Mouse (Mus musculus) left cerebral cortex, adult 11 months (tissue): Measurements from ENCODE around the gene Insc.
A peak's percentile ranks its signal among the peaks of the same experiment; 100 is the strongest.
"Not testable (repeated sequence)": the region's sequence is repeated elsewhere in the genome, so short reads cannot be mapped to it uniquely, and the experiment has no call there.

Source experiments
- DNase-seq: peaks from one replicate; pipeline ENCODE4 v3.0.0; 2022; ENCODE audit warnings: low spot score

Insc gene

DNA sequence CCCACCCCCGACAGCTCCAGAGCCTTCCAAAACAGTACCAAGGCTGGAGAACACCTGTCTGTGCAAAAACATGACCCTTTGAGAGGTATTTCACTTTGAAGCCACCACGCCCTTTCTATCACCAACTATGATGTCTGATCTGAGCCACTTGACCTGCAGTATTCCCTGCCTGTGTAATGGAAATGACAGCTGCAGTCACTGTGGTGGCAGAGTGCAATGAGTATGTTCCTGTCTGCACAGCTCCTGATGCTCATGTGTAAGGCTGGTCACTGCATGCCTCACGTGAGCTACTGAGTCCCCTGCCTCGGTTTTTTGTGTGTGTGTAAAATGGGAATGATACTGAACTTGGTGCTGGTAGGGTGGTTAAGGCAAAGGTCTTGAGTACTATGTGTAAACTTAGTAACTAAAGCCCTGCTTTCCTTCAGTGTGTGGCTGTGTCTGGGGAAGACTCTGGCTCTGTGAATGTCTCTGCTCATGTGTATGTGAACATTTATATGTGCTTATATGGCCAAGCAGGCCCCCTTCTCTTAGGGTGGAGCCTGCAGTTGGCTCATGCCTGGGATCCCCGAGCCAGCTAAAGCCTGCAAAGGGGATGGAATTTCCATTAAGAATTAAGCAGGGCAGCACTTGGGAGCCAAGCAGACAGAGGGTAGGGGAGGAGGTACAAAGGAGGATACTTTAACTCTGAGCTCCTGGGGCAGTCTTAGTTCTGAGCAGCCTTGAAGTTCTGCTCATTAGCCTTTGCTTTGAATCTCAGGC is at the start of gene Insc:
Gene Insc, plus strand, starts transcription at position 673 of the 759 bp plus-strand sequence.
- no peak for DNase-seq

DNA sequence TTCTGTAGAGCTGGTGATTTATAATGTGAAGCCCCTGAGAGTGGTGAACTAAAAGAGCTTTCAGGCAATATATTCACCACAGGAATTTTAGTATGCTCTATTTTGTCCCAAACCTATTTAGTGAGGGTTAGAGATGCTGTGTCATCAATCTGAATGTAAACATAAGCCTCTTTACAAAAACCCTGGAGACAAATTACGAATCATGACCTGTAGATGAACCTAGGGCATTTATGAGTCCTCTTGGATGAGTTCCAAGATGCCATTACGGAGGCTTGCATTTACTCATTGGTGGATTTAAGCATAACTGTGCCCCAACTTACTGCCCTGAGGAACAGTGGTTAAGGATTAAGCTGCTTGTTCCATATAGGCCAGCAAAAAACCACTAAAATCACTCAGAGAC is 42.6 kb upstream of the Insc start:
- DNase-seq, result no peak

DNA sequence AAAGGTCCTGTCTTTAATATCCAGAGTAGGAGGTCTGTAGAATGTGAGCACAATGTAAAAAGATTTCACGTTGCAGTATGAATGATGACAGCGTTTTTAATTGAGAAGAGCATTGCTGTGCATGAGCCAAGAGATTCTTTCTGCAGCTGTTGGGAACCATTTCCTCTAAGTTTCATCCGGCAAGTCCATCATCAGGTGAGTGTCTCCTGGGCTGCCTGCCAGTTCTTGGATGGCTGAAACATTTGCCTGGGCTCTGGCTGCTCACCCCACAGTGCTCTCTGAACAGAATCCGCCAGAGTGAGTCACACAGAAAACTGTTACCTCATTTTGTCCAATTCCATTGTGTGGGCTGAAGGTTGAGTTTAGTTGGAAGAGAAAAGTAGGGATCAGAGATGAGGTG is 36.8 kb upstream of the Insc start:
- DNase-seq, result no peak

DNA sequence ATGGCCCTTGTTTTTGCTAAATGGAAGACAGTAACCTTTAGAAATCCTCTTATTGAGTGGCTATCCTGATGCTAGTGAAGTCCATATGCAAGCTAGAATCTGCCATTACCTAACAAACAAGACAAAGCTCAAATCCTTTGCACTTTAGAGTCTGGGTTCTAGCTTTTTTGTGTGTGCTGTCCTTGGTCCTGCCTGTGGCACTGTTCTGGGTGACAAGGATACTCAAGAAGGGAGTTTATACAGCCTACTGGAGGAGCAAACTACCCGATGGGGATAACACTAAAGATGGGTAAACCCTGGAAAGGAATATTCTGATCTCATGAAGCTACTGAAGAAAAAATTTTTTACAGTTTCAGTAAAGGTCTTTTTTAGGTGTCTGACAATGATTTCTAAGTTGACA is 36.1 kb upstream of the Insc start:
- DNase-seq, result no peak

DNA sequence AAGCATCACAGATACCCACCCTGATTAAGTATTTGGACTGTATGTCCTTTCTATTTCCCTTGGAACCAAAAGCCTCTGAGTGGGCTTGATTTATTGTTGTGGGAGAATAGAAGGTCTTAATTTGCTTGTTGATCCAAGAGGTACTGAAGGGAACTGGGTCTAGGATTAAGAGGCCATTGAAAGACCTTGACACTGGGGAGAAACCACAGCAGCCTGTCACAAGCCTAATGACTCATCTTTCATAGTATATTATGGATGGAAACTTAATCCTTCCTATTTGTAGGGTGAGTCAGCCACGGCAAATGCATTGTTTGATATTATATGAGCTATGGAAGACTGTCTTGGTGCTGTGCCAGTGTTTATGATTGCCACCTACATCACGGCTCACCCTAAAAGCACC is 33.1 kb upstream of the Insc start:
- DNase-seq, result no peak

DNA sequence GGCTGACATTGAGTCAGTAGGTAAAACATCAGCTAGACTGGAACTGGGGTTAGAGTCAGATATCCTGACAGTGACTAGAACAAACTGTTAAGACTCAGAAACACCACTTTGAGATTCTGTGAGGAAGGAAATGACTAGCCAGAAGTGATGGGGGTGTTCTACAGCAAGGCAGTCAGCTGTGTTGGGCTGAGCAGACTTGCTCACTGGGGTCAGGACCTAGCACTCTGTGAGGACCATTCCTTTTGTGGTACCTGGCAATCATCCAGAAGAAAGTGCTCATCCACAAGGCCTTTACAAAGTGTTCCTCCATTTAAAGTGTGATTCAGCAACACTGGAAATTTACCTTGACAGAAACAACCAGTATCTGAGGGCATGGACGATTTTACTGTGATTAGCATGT is 31.0 kb upstream of the Insc start:
- DNase-seq, result no peak

DNA sequence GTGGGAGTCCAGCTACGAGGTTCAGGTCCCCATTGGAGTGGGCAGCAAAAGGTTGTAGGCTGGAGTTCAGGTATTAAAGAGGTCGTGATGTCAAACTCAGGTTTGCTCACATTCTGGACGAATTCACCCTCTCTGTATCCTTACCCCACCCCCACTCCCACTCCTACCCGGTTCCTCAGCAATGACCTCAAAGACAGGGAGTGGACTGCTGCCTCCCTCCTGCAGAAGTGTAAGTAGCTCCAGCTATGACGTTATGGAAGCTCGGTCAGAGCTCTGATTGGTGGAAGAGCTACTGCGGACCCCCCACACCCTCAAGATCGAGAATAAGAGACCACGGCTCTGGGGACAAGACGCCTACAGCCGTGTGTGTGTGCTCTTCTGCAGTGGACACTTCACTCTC is 25.2 kb upstream of the Insc start, which contains the start of gene Calcb:
Gene Calcb, plus strand, starts transcription at position 344 of the 400 bp plus-strand sequence.
- no peak for DNase-seq

DNA sequence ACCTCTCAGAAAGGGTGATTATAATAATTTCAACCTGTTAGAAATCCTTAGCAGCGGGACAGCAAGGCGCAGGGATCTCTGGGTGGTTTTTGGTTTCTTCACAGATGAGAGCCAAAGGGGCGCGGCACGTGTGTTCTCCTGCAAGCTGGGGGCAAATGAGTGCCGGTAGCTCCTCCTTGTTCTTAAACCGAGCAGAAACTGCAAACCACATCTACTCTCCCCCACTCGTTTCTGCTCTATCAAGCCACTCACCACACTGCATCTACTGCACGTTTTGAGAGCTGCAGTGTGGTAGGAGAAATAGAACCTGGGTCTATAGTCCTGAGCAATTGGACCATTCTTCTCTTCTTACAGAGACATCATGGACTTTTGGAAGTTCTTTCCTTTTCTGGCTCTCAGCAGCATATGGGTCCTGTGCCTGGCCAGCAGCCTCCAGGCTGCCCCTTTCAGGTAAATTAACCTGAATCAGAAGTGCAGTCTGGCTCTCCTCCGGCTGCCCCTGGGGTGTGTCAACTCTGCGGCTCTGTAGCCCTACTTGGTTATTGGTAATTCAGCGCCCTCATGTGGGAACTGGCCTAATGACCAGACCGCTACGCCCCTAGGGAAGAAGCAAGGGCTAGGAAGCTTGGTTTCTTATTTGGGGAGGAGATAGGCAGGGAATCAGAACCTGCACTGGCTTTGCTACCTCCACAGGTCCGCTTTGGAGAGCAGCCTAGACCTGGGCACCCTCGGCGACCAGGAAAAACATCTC is 23.9 kb upstream of the Insc start:
- no peak for DNase-seq

DNA sequence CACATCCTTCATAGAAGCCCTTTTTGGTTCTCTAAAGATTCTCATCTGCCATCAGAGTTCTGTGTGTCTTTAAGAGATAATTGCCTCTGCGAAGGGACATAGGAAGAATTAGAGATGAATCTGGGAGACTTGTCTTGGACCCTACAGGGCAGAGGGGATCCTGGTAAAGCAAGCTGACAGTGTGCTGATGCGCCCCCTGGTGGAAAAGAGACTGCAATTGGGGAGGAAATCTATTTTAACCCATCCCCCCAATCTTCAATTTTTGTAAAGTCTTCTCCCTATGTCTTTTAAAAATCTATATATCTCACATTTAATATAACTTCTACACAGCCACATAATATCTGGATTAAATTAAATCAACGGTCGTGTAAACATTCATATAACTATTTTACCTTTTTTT is 13.8 kb upstream of the Insc start:
- not testable (repeated sequence) for DNase-seq

DNA sequence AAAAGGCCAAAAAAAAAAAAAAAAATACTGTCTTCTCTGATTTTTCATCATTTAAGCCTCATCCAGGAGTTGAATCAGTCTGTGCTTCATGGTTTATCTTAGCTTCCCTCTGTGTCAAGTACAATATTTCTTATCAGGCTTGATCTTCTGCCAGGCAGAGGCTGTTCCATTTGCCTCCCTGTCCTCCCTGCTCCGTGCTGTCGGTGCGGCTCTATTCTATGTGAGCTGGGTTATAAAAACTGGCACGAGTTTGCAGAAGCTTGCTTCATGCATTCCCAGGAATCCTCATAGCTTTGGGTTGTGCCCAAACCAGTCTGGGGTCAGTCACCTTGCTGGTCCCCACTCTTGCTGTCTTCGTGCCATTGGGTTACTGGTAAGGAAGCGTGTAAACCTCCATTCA is 12.3 kb upstream of the Insc start:
- DNase-seq, result no peak

DNA sequence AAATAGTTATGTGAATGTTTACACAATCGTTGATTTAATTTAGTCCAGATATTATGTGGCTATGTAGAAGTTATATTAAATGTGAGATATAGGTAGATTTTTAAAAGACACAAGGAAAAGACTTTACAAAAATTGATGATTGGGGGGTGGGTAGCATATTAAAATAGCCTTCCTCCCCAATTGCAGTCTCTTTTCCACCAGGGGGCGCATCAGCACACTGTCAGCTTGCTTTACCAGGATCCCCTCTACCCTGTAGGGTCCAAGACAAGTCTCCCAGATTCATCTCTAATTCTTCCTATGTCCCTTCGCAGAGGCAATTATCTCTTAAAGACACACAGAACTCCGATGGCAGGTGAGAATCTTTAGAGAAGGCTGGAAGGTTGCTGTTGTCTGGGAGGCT is 11.8 kb upstream of the Insc start:
- DNase-seq, result not testable (repeated sequence)

DNA sequence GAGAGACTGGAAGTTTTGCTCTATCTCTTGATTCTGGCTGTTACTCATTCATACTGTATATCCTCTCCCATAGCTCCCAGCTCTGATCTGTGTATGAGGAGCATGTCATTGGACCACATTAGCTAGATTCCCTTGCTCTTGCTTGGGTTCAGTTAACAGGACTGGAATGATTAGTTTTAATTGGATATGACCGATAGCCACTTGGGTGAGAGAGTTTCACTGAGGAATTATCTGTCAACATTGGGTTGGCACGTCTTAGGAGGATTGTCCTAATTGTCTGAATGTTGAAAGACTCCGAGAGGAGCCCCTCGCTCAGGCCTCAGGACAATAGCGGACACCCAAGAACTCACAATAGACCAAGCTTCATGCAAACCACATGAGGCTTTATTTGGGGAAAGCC is 7.2 kb upstream of the Insc start:
- no peak for DNase-seq

DNA sequence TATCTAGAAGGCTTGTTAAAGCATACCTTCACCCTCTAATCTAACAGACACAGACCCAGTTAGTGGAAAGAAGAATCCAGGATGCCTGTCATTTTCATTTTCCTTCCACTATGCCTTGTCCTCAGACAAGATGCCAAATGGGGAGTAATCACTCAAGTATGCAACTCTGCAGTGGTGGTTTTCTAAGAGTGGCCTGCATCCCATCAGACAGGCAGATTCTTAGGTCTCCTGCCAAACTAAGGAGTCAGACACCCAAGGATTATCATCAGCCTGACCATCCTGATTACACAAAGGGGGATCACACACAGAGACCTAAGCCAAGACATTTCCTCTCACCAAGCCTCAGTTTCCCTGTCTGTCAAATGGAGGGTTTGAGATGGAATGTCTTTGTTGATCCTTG is 5.3 kb upstream of the Insc start:
- DNase-seq, result no peak

DNA sequence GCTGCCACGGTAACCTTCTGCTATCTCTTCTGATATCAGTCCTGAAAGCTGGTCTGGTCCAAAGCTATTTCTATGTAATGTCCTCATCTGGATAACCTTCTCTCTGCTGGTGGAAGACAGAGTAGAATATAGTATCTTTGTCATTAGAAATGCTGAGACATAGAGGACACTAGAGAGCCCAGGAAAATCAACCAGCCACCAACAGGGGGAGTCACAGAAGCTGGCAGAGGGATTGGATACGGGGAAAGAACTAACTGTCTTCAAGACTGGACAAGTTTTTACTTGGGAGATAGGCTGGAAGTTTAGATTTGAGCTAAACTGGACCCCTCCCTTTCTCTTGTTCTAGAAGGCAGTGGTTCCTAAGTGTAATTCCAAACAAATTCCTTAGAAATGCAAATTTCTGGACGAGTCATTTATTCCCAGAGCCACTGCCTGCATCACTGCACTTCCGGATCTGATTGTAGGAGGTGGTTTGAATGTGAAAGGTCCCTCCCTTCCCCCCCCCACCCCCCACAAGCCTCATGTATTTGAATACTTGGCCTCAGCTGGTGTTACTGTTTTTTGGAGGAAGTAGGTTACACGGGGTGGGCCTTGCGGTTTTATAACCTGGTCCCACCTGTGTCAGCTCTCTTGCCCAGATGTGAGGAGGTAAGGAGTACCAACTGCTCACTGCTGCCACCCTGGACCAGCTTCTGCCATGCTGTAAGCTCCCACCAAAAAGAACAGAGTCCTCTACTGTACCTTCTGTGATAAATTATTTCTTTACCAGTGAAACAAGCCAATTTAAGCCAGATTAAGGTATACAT is 2.9 kb upstream of the Insc start:
- DNase-seq, result no peak

DNA sequence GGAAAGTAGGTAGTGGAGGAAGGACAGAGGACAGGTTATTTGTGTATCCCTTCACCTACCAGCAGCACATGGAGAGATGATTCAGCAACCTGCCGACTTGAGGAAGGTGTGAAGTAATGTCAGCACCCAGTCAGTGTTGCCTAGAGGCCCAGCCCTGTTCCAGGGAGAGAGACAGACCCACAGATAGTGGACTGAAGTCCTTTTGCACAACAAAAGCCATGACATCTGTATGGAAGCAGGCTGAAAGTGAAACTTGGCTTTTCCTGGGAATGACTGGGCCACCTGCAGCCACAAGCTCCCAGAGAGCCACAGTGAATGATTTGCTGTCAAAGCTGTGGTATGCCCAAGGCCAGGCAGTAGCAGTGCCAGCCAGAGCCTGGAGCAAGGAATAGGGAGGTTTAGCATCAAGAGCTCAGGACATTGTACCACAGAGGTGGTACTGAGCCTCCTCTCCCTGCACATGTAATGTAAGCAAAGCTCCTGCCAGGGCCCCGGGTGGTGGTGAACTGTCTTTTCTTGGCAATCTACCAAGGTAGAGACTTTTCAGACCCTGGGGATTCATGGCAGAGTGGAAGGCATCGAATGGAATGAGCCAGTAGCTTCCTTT is 1.2 kb downstream of the Insc start:
- no peak for DNase-seq

DNA sequence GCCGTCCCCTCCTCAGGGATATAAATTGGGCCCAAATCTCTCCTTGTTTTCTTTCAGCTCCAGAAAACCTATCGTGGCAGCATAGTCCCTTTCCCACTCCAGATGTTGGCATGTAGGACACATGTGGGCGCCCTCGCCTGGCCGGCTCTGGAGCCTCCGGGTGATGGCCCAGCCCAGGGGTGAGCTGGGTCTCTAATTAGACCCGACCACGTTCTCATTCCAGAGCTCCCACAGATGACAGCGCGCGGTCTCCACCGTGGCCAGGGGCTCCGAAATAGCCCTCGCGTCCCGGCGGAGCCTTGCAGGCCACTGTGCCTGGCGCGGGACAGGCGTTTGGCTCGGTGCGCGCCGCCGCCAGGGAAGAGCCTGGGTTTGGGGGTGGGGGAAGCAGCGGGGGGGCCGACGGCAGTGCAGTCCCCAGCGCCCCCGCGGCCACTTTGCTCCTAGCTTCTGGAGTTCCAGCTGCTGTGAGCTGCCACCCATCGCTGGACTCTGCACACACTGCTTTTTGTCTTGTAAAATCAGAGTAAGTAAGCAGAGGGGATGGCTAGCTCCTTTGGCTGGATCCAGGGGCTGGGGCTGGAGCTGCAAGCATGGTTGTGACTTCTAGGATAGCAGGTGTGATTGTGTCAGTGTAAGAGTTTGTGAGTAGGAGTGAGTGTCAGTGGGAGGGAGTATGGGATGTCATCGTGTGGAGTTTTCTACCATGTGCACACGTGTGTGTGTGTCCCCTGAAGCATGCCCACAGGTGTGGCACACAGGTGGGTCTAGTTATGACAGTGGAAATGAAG is 2.2 kb downstream of the Insc start:
- no peak for DNase-seq

DNA sequence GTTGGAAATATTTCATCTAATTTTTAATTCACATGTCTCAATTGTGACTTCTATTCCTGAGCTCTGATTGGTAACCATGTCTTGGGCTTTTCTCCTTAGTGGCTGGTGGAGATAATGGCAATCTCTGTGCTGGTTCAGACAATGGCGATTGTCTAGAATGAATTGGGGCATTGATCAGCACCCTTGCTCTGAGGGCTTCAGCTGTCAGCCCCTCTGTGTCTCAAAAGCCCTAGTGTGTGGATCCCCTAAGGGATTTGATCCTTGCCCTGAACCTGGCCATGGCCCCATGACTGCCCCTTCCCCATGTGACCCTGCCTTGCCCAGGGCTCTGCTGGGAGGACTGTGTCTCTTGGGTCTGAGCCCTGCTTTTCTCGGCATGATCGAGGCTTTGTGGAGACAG is 4.1 kb downstream of the Insc start:
- peak; percentile 64 for DNase-seq

DNA sequence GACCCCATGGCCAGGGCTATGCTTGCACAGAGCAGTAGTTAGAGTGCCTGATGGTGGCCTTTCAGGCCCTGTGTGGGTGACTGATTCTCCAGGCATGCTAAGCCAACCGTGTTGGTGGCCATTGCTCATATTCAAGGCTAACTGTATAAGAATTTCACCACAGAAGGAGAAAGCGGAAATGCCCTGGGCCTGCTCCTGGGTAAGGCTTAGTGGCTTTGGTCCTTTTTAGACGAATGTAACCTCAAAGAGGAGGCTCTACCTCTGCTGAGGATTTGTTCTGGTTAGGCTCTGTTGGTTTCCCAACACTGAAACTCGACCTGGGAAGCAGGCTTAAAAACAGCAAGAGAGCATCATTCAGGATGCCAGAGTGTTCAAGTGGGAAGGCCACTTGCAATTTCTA is 4.7 kb downstream of the Insc start:
- DNase-seq, result no peak

DNA sequence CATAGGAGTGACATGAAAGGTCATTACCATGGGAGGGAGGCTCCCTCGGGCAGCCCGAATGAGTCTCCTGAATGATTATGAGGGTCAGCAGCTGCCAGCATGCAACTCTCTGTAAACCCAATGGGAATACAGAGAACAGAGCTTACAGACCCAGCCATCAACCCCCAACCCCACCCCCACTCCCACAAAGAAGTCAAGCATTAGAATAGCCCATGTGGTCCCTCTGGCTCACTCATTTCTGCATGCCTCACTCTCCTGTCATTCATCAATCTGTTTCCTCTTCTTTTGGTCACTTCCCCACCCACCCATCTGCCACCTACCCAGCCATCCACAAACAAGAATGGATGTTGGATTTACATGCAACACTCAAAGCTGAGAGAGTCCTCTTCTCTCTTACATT is 10.0 kb downstream of the Insc start:
- no peak for DNase-seq

DNA sequence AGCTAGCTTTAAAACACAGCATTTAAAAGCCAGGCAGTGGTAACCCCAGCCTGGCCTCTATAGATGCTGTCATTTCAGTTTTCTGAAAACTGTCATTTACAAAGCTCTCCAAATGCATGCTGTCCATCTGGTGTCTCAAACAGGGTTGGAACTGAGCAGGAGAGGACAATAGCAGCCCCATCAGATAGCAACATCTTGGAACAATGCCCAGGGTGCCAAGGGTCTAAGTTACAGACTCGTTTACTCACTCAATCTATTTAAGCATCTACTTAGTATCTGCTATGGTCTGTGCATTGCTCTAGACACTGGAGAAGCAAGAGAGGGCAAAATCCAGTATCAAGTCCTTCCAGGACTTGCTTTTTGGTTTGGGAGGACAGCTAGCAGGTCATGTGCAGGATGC is 10.7 kb downstream of the Insc start:
- DNase-seq, result no peak

DNA sequence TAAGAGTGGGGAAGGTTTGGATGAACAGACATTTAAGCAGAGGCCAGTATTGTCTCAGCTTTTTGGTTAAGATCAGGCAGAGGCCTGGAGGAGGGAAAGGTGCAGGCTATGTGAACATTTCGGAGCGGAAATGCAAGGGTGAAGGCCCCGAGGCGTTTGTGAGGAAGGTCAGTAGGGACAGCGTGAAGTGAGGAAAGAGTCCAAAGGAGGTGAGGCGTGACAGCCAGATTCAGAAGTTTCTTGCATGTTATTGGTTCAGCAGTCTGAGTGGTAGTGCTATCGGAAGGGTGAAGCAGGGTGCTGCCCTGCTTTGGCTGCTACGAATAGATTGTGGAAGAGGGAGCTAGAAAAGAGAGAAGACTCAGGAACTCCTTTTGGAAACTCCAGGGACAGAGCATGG is 11.1 kb downstream of the Insc start:
- DNase-seq, result no peak

DNA sequence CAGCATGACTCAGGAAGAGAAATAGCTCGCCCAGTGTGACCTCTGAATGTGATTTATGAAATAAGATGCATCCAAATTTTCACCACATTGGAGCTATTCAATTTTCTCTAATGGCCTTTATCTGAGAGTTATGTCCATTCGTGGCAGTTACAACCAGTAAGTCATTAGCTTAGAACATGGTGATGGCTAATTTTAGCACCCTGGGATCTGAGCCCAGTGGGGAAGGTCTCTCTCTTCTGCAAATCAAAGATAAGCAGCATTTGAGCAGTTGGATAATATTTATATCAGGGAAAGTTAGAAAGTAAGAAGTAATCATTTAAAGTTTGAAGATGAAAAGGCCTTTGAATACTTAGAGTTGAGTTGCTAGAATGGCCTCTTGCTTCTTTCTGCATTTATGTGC is 19.2 kb downstream of the Insc start:
- DNase-seq, result no peak
